Mouse (Mus musculus): Measurements from ENCODE around the gene C1qtnf12. TPM values are rescaled to one million over a fixed set of nuclear protein-coding genes. Genes with fewer than 3 reads are reported as not detected.
A peak's percentile ranks its signal among the peaks of the same experiment; 100 is the strongest.

Gene C1qtnf12
- polyA plus RNA-seq, 1 experiment from 2014 or later, result 30.6 TPM

DNA sequence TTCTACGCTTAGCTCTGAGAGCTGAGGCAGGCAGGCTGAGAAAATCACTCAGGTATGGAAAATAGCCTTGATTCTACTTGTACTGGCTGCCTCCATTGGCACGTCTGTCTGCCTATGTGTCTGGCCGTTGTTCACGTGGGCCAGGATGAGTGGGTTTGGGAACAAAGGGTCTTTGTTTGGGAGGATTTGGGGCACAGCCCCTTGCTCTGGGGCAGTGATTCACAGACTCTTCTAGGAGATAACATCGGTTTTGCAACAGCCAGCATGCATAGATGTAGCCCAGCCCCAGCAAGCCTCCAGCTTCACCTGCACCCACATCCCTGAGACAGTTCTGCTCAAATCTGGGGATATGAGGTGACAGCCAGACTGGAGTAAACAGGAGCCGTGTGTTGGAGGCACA lies 10.5 kb downstream of the C1qtnf12 start:
- Histone ChIP-seq H3K4me3 (ENCODE audit: low read depth, low read length) (no peak overlapping the region), H3K9ac (replicated peaks; ENCODE audit: low read depth) (no peak overlapping the region), H3K4me2 (replicated peaks; ENCODE audit: low read depth, low read length) (no peak overlapping the region), H3K4me1 (ENCODE audit: insufficient read depth, low read depth, low read length) (no peaks in the 10 kb centered on the region), H3K36me3 (ENCODE audit: insufficient read depth, low read length) (no peaks in the 10 kb centered on the region), H3K9me3 (ENCODE audit: low read length) (no peaks in the 10 kb centered on the region), H3K27me3 (replicated peaks; ENCODE audit: insufficient read depth, low read length) (no peaks in the 10 kb centered on the region), H3K27ac (ENCODE audit: low read length) (no peak overlapping the region)
- TF ChIP-seq EP300 (IDR thresholded peaks at IDR 0.05) (no peak), CTCF (IDR thresholded peaks at IDR 0.05) (no peak)
- no peak for DNase-seq (ENCODE audit: low spot score)
- no peak for ATAC-seq
- WGBS, result 55% methylated on average over 6 of the region's 6 CpGs

DNA sequence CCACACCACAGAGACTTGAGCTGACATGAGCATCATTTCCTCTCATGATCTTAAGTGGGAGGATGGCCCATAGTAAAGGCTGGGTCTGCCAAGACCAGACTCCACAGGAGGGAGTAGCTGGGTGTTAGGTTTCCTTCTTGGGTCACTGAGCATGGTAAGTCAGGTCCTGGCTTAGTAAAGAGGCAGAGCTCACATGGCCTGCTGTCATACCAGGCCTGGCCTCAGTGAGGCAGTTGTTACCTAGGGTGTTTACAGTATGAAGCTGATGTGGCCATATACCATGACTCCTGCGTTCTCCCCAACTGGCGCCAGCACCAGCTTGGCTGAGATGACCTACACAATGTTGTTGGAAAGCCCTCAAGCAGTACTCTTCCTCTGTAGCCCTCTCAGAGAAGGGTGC lies 11.1 kb downstream of the C1qtnf12 start:
- H3K4me3 ChIP-seq (ENCODE audit: low read depth, low read length), result no peak overlapping the region
- no peak overlapping the region for H3K9ac ChIP-seq (replicated peaks; ENCODE audit: low read depth)
- no peaks in the 10 kb centered on the region for H3K36me3 ChIP-seq (ENCODE audit: insufficient read depth, low read length)
- H3K4me2 ChIP-seq (replicated peaks; ENCODE audit: low read depth, low read length), result no peak overlapping the region
- no peak for TF ChIP-seq EP300 (IDR thresholded peaks at IDR 0.05)
- 0 out of 2 replicates have a peak, but pooled peaks have one; percentile 7 for TF ChIP-seq CTCF (IDR thresholded peaks at IDR 0.05)
- DNase-seq (ENCODE audit: low spot score), result no peak
- H3K27me3 ChIP-seq (replicated peaks; ENCODE audit: insufficient read depth, low read length), result no peaks in the 10 kb centered on the region
- H3K9me3 ChIP-seq (ENCODE audit: low read length), result no peaks in the 10 kb centered on the region
- WGBS, result 87% methylated on average over 2 of the region's 2 CpGs
- no peak overlapping the region for H3K27ac ChIP-seq (ENCODE audit: low read length)
- H3K4me1 ChIP-seq (ENCODE audit: insufficient read depth, low read depth, low read length), result no peaks in the 10 kb centered on the region
- ATAC-seq, result no peak

DNA sequence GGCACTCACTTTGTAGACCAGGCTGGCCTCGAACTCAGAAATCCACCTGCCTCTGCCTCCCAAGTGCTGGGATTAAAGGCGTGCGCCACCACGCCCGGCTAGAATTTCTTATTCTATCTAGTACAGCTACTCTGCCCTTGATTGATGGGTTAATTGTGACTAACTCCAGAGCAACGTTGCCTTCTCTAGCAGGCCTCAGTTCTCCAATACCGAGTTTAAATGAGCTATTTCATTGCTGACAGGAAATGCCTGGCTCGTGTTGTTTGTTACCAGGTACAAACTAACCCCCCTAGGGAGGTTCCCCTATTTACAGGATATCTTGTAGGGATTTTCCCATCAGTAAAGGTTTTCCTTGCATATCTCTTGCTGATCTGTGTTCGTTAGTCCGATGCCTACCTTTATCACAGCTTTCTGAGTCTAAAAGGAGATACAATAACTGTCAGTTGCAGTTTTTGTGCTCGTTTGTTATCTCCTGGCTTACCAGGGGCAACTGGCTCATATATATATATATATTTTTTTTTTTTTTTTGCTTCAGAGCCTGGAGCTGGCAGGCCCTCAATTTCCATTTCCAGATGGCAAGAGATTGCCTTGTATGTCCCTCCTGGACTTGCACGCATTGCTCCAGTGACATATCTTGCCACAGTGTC lies 19.4 kb downstream of the C1qtnf12 start:
- DNase-seq (ENCODE audit: low spot score) (no peak), ATAC-seq (no peak)
- Histone ChIP-seq H3K4me2 (replicated peaks; ENCODE audit: low read depth, low read length) (no peak overlapping the region), H3K27me3 (replicated peaks; ENCODE audit: insufficient read depth, low read length) (no peaks in the 10 kb centered on the region), H3K9ac (replicated peaks; ENCODE audit: low read depth) (no peak overlapping the region), H3K4me3 (ENCODE audit: low read depth, low read length) (no peak overlapping the region), H3K4me1 (ENCODE audit: insufficient read depth, low read depth, low read length) (no peaks in the 10 kb centered on the region), H3K9me3 (ENCODE audit: low read length) (no peaks in the 10 kb centered on the region), H3K27ac (ENCODE audit: low read length) (no peak overlapping the region), H3K36me3 (ENCODE audit: insufficient read depth, low read length) (no peaks in the 10 kb centered on the region)
- TF ChIP-seq CTCF (IDR thresholded peaks at IDR 0.05) (no peak), EP300 (IDR thresholded peaks at IDR 0.05) (no peak)
- WGBS, result 68% methylated on average over 12 of the region's 12 CpGs

DNA sequence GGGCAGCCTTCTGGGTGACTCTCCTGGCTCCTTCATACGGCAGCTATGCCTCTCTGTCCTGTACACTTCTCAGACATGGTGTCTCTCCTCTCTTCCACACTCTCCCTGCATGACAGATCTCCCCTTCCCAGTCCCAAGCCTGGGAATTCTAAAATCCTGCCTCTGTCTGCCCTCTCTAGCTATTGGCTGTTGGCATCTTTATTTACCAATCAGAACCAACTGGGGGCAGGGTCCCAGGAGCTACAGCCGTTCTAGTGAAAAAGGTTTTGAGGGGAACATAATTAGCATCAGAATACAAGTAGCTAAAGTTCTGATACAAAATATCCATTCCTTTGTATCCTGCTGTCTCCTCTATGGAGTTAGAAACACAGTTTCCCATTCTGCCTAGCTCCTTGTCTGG lies 21.7 kb downstream of the C1qtnf12 start:
- Histone ChIP-seq H3K4me3 (ENCODE audit: low read depth, low read length) (no peak overlapping the region), H3K36me3 (ENCODE audit: insufficient read depth, low read length) (no peaks in the 10 kb centered on the region), H3K9ac (replicated peaks; ENCODE audit: low read depth) (no peak overlapping the region), H3K9me3 (ENCODE audit: low read length) (no peaks in the 10 kb centered on the region), H3K4me2 (replicated peaks; ENCODE audit: low read depth, low read length) (no peak overlapping the region), H3K4me1 (ENCODE audit: insufficient read depth, low read depth, low read length) (no peaks in the 10 kb centered on the region), H3K27ac (ENCODE audit: low read length) (no peak overlapping the region), H3K27me3 (replicated peaks; ENCODE audit: insufficient read depth, low read length) (no peaks in the 10 kb centered on the region)
- WGBS, result 25% methylated on average over 2 of the region's 2 CpGs
- ATAC-seq, result no peak
- TF ChIP-seq CTCF (IDR thresholded peaks at IDR 0.05), result no peak
- TF ChIP-seq EP300 (IDR thresholded peaks at IDR 0.05), result no peak
- no peak for DNase-seq (ENCODE audit: low spot score)

DNA sequence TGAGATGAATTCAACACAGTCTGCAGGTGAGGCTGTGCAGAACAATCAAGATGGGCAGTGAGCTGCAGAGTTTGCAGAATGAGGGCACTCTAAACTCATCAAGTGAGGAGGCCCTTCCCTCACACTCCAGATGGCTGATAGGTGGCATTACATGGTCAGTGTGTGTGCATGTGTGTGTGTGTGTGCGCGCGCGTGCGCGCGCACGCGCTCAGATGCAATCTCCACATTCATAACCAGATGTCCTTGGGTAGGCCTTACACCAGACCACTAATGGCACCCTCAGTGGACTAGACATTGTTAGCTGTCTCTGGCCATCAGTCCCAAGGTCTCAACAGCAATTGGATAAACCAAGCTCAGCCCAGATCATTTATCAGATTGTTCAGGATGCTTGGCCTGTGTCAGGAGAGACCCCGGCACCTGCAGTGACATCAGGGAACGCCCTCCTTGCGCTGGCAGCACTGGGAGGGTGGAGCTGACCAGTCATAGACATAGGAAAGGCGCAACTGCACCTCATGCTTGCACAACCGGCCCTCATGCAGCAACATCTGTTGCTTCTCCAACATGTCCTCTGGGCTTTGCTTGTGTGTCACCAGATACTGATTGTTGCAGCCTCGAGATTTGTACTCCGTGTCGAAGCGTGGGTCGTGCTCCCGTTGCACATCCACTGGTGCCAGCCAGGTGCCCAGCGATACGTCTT lies 29.2 kb downstream of the C1qtnf12 start:
- no peak for ATAC-seq
- Histone ChIP-seq H3K36me3 (ENCODE audit: insufficient read depth, low read length) (no peaks in the 10 kb centered on the region), H3K4me1 (ENCODE audit: insufficient read depth, low read depth, low read length) (peaks cover 15% of the 10 kb centered on the region; the same call in 1 of the 2 replicates), H3K27ac (ENCODE audit: low read length) (peak overlapping the region; percentile 94), H3K9me3 (ENCODE audit: low read length) (no peaks in the 10 kb centered on the region), H3K9ac (replicated peaks; ENCODE audit: low read depth) (peak overlapping the region; percentile 68; the same call in 1 of the 2 replicates), H3K27me3 (replicated peaks; ENCODE audit: insufficient read depth, low read length) (no peaks in the 10 kb centered on the region), H3K4me2 (replicated peaks; ENCODE audit: low read depth, low read length) (peak overlapping the region; percentile 96), H3K4me3 (ENCODE audit: low read depth, low read length) (peak overlapping the region; percentile 59)
- peak; percentile 18 for DNase-seq (ENCODE audit: low spot score)
- WGBS, result 82% methylated on average over 22 of the region's 22 CpGs
- TF ChIP-seq CTCF (IDR thresholded peaks at IDR 0.05) (no peak), EP300 (IDR thresholded peaks at IDR 0.05) (no peak)

DNA sequence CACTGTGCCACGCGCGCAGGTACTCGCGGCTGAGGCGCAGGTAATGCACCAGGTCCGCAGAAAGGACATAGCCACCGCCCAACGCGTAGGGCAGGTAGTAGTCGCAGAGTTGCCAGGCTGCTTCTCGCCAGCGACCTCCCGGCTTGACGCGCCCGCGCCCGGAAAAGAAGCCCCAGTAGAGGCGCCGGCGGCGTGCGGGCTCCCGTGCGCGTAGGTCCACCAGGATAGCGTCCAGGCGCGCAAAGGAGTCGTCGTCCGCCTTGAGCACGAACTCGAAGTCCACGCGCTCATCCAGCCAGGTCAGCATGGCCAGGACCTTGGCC lies 29.8 kb downstream of the C1qtnf12 start:
- DNase-seq (ENCODE audit: low spot score) (no peak), ATAC-seq (no peak; the same call in 1 of the 2 replicates)
- H3K27ac ChIP-seq (ENCODE audit: low read length), result peak overlapping the region; percentile 94
- peak overlapping the region; percentile 68; the same call in 1 of the 2 replicates for H3K9ac ChIP-seq (replicated peaks; ENCODE audit: low read depth)
- H3K9me3 ChIP-seq (ENCODE audit: low read length), result no peaks in the 10 kb centered on the region
- TF ChIP-seq CTCF (IDR thresholded peaks at IDR 0.05), result no peak
- TF ChIP-seq EP300 (IDR thresholded peaks at IDR 0.05), result no peak
- peak overlapping the region; percentile 59 for H3K4me3 ChIP-seq (ENCODE audit: low read depth, low read length)
- 23% methylated on average over 37 of the region's 37 CpGs for WGBS
- peaks cover 3% of the 10 kb centered on the region; the same call in 1 of the 2 replicates for H3K36me3 ChIP-seq (ENCODE audit: insufficient read depth, low read length)
- H3K4me1 ChIP-seq (ENCODE audit: insufficient read depth, low read depth, low read length), result peaks cover 15% of the 10 kb centered on the region; the same call in 1 of the 2 replicates
- H3K4me2 ChIP-seq (replicated peaks; ENCODE audit: low read depth, low read length), result peak overlapping the region; percentile 96
- no peaks in the 10 kb centered on the region for H3K27me3 ChIP-seq (replicated peaks; ENCODE audit: insufficient read depth, low read length)

Measured in lung, postnatal 0 days (tissue).